Mouse (Mus musculus) CH12.LX (cell line): ENCODE results near the gene Mrpl49. TPM values are rescaled to one million over a fixed set of nuclear protein-coding genes. Genes with fewer than 3 reads are reported as not detected.

Source experiments
- DNase-seq: peaks from one replicate; pipeline ENCODE4 v3.0.0-alpha.2; 2013; ENCODE audit errors: extremely low read depth
- H3K27ac ChIP-seq: 2 replicates; pipeline ENCODE4 v1.5.1; 2012; ENCODE audit warnings: low read depth, mild to moderate bottlenecking, control low read depth, moderate library complexity; ENCODE audit not compliant: insufficient read depth
- H3K27me3 ChIP-seq: replicated peaks from 2 replicates; pipeline ENCODE3; 2012; ENCODE audit warnings: inconsistent platforms
- H3K36me3 ChIP-seq, 2 experiments: replicated peaks in 1 of 2; 2 replicates each; pipeline versions ENCODE3 to v1.6.1; 2012; ENCODE audit warnings: inconsistent platforms in 1 of 2, low read length in 1 of 2, mild to moderate bottlenecking in 1 of 2, mixed read lengths in 1 of 2, moderate library complexity in 1 of 2; ENCODE audit not compliant: control insufficient read depth in 1 of 2, insufficient read depth in 1 of 2
- H3K4me1 ChIP-seq, 2 experiments: 2 replicates each; pipeline ENCODE4 v1.6.1; 2012; ENCODE audit warnings: inconsistent platforms in 1 of 2, moderate library complexity in 1 of 2; ENCODE audit not compliant: insufficient read depth in 2 of 2, control insufficient read depth in 1 of 2
- H3K4me2 ChIP-seq: 2 replicates; pipeline ENCODE4 v1.6.1; 2012; ENCODE audit warnings: low read depth, mild to moderate bottlenecking, control low read depth; ENCODE audit not compliant: poor library complexity, insufficient read depth, severe bottlenecking
- H3K4me3 ChIP-seq, 3 experiments: fragments of 150-350 bp in 1 of 3; sonication (generic) in 1 of 3; replicated peaks in 1 of 3; 2 replicates each; pipeline versions ENCODE3 to v1.5.1; 2011 to 2012; ENCODE audit warnings: low read depth in 2 of 3, low read length in 2 of 3, mild to moderate bottlenecking in 2 of 3, moderate library complexity in 2 of 3, control low read depth in 1 of 3, improper control_type of control experiment in 1 of 3, inconsistent platforms in 1 of 3, mixed read lengths in 1 of 3; ENCODE audit not compliant: poor library complexity in 1 of 3
- H3K79me2 ChIP-seq: replicated peaks from 2 replicates; pipeline ENCODE4 v1.6.1; 2012; ENCODE audit warnings: mild to moderate bottlenecking, moderate library complexity; ENCODE audit not compliant: control insufficient read depth, poor library complexity, insufficient read depth, severe bottlenecking; ENCODE audit errors: extremely low read depth
- H3K9ac ChIP-seq: 2 replicates; pipeline ENCODE4 v1.6.1; 2012; ENCODE audit warnings: low read depth, mild to moderate bottlenecking, control low read depth, moderate library complexity; ENCODE audit not compliant: insufficient read depth
- H3K9me3 ChIP-seq: replicated peaks from 2 replicates; pipeline ENCODE3; 2012; ENCODE audit warnings: low read length, inconsistent platforms, mixed read lengths
- BHLHE40 ChIP-seq: IDR thresholded peaks from 2 replicates; pipeline ENCODE4 v1.6.1; 2011; ENCODE audit warnings: mild to moderate bottlenecking, low read depth, low read length, improper control_type of control experiment
- ELF1 ChIP-seq: IDR thresholded peaks from 2 replicates; pipeline ENCODE4 v1.6.1; 2014; ENCODE audit warnings: low read depth, mild to moderate bottlenecking, inconsistent platforms, low read length, improper control_type of control experiment
- EP300 ChIP-seq: IDR thresholded peaks from 2 replicates; pipeline ENCODE4 v1.6.1; 2011; ENCODE audit warnings: low read length, improper control_type of control experiment
- ETS1 ChIP-seq: conservative IDR thresholded peaks from 2 replicates; pipeline ENCODE4 v1.6.1; 2012; ENCODE audit warnings: low read depth, mild to moderate bottlenecking, inconsistent platforms, low read length, improper control_type of control experiment, moderate library complexity
- HCFC1 ChIP-seq: IDR thresholded peaks from 2 replicates; pipeline ENCODE4 v1.6.1; 2012; ENCODE audit warnings: low read depth, mild to moderate bottlenecking, inconsistent platforms, low read length, improper control_type of control experiment
- IRF4 ChIP-seq: IDR thresholded peaks from 2 replicates; pipeline ENCODE4 v1.6.1; 2014; ENCODE audit warnings: low read depth, mild to moderate bottlenecking, inconsistent platforms, low read length, improper control_type of control experiment
- JUN ChIP-seq: IDR thresholded peaks from 2 replicates; pipeline ENCODE4 v1.6.1; 2011; ENCODE audit warnings: low read depth, mild to moderate bottlenecking, low read length, improper control_type of control experiment, moderate library complexity; ENCODE audit not compliant: insufficient read depth
- KAT2A ChIP-seq: IDR thresholded peaks from 2 replicates; pipeline ENCODE4 v1.6.1; 2012; ENCODE audit warnings: low read length, improper control_type of control experiment, inconsistent platforms; ENCODE audit not compliant: insufficient replicate concordance
- MAFK ChIP-seq: IDR thresholded peaks from 2 replicates; pipeline ENCODE4 v1.6.1; 2011; ENCODE audit warnings: low read length, improper control_type of control experiment; ENCODE audit not compliant: insufficient replicate concordance
- MAX ChIP-seq: IDR thresholded peaks from 2 replicates; pipeline ENCODE4 v1.6.1; 2011; ENCODE audit warnings: low read length, improper control_type of control experiment
- MEF2A ChIP-seq: IDR thresholded peaks from 2 replicates; pipeline ENCODE4 v1.6.1; 2014; ENCODE audit warnings: low read depth, mild to moderate bottlenecking, inconsistent platforms, low read length, improper control_type of control experiment, borderline replicate concordance
- MXI1 ChIP-seq: IDR thresholded peaks from 2 replicates; pipeline ENCODE4 v1.6.1; 2011; ENCODE audit warnings: mild to moderate bottlenecking, low read depth, low read length, improper control_type of control experiment
- NELFE ChIP-seq: IDR thresholded peaks from 2 replicates; pipeline ENCODE4 v1.6.1; 2011; ENCODE audit warnings: low read depth, low read length, improper control_type of control experiment
- PAX5 ChIP-seq: IDR thresholded peaks from 2 replicates; pipeline ENCODE4 v1.6.1; 2012; ENCODE audit warnings: low read length, inconsistent platforms, mixed read lengths
- POLR2A ChIP-seq: IDR thresholded peaks from 2 replicates; pipeline ENCODE4 v1.6.1; 2011; ENCODE audit warnings: low read depth, mild to moderate bottlenecking, improper control_type of control experiment, low read length
- RAD21 ChIP-seq: IDR thresholded peaks from 2 replicates; pipeline ENCODE4 v1.6.1; 2011; ENCODE audit warnings: low read depth, mild to moderate bottlenecking, low read length, improper control_type of control experiment, moderate library complexity
- SIN3A ChIP-seq: IDR thresholded peaks from 2 replicates; pipeline ENCODE4 v1.6.1; 2012; ENCODE audit warnings: low read length, improper control_type of control experiment, inconsistent platforms
- SMC3 ChIP-seq: IDR thresholded peaks from 2 replicates; pipeline ENCODE4 v1.6.1; 2011; ENCODE audit warnings: low read depth, low read length, improper control_type of control experiment
- TBP ChIP-seq: conservative IDR thresholded peaks from 2 replicates; pipeline ENCODE4 v1.6.1; 2011; ENCODE audit warnings: low read depth, low read length, improper control_type of control experiment
- TCF12 ChIP-seq: IDR thresholded peaks from 2 replicates; pipeline ENCODE4 v1.6.1; 2014; ENCODE audit warnings: low read depth, mild to moderate bottlenecking, inconsistent platforms, low read length, improper control_type of control experiment
- UBTF ChIP-seq: IDR thresholded peaks from 2 replicates; pipeline ENCODE4 v1.6.1; 2012; ENCODE audit warnings: low read depth, mild to moderate bottlenecking, inconsistent platforms, low read length, improper control_type of control experiment, moderate library complexity
- USF1 ChIP-seq: IDR thresholded peaks from 2 replicates; pipeline ENCODE4 v1.6.1; 2014; ENCODE audit warnings: low read depth, mild to moderate bottlenecking, inconsistent platforms, low read length, improper control_type of control experiment
- USF2 ChIP-seq: conservative IDR thresholded peaks from 2 replicates; pipeline ENCODE4 v1.6.1; 2011; ENCODE audit warnings: low read depth, low read length, improper control_type of control experiment
- ZC3H11A ChIP-seq: IDR thresholded peaks from 2 replicates; pipeline ENCODE4 v1.6.1; 2012; ENCODE audit warnings: low read depth, mild to moderate bottlenecking, inconsistent platforms, low read length, improper control_type of control experiment
- ZKSCAN1 ChIP-seq: IDR thresholded peaks from 2 replicates; pipeline ENCODE4 v1.6.1; 2012; ENCODE audit warnings: low read depth, inconsistent platforms, low read length, improper control_type of control experiment, borderline replicate concordance
- ZMIZ1 ChIP-seq: IDR thresholded peaks from 2 replicates; pipeline ENCODE4 v1.6.1; 2012; ENCODE audit warnings: low read depth, mild to moderate bottlenecking, inconsistent platforms, low read length, improper control_type of control experiment
- dilution Hi-C: fragments of 300-500 bp; cut with MboI; formaldehyde crosslinking; loops from 2 replicates; pipeline ENCODE4 v1.14.3; 2020; ENCODE audit warnings: low sequenced_read_pairs; ENCODE audit not compliant: extremely low pct_unique_long_range_greater_than_20kb, extremely low pct_ligation_motif_present
- in situ Hi-C: fragments of 300-500 bp; cut with MboI; formaldehyde crosslinking; loops from 3 replicates; pipeline ENCODE4 v1.14.3; 2019; ENCODE audit warnings: low sequenced_read_pairs, low pct_ligation_motif_present, low pct_unique_long_range_greater_than_20kb, mixed read lengths
- polyA plus RNA-seq: library from polyadenylated mRNA; unstranded; fragments of >175 nt; gene quantifications from 2 replicates; pipeline ENCODE4 v1.2.1, GENCODE M21; 2012; ENCODE audit warnings: low read depth; ENCODE audit not compliant: insufficient read length
- total RNA-seq, 2 experiments: library from RNA; depleted of rRNA; stranded (reverse); fragments of 300-350 nt in 1 of 2; fragments of >200 nt in 1 of 2; gene quantifications; 2 replicates each; pipeline ENCODE4 v1.2.3; 2012 to 2014

Gene Mrpl49
- total and polyA plus RNA-seq, 3 experiments: 37.4 to 66.6 (median 59.0) TPM

DNA sequence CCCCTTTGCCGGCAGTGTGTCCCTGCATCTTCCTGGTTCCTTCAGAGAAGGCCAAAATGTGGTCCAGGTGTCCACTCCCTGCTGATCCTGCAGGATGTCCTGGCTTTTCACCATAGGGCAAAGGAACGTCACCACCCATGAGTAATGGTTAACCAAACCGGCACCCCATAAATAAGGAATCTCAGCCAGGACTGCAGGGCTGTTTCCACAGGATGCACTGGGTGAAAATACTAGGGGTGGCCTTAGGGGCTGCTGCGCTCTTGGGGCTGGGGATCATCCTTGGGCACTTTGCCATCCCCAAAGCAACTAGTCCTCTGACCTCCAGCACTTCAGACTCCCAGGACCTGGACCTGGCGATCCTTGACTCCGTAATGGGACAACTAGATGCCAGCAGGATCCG, 48.0 kb upstream of the Mrpl49 start, which contains the start of gene Naaladl1:
Gene Naaladl1, plus strand, starts transcription at position 197 of the 400 bp plus-strand sequence.
- no peak within 1 kb of the TSS for H3K27ac ChIP-seq

DNA sequence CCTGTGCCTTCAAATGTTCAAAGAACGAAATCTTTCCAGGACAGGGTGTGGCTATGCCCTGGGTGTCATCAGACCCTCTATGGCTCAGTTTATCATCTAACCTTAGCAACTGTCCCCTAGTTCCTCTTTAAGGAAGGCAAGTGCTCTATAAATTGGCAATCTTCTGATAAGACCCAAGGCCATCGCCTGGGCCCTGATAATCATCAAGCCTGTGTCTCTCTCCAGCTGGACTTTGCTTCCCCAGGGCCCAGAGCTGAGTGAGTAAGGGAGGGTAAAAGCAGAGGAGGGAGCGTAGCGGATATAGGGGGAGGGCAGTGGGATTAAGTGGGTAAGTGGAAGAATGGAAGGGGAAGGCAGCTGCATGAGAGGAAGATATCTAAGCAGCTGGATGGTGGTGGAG, 46.9 kb upstream of the Mrpl49 start:
- Histone ChIP-seq H3K4me1 (peaks cover 0 to 7% of the 10 kb centered on the region in 2 experiments; a peak in 2 of 4 replicates), H3K4me3 (no peak overlapping the region)
- TF ChIP-seq POLR2A (no peak), BHLHE40 (no peak), ZC3H11A (no peak), SMC3 (no peak), ELF1 (no peak), JUN (no peak), RAD21 (no peak), NELFE (no peak), ZMIZ1 (no peak), HCFC1 (no peak), TBP (no peak), MXI1 (no peak), MEF2A (no peak), MAX (no peak), EP300 (no peak), PAX5 (no peak)

More for the DNA sequence above, 48.0 kb upstream of the Mrpl49 start, which contains the start of gene Naaladl1:
- Histone ChIP-seq H3K4me1 (peaks cover 0 to 7% of the 10 kb centered on the region in 2 experiments; a peak in 2 of 4 replicates), H3K27me3 (no peaks in the 10 kb centered on the region), H3K9me3 (no peaks in the 10 kb centered on the region), H3K36me3 (peaks cover 0 to 33% of the 10 kb centered on the region in 2 experiments), H3K4me3 (no peak within 1 kb of the TSS)
- in situ Hi-C loops: no loop called here
- TF ChIP-seq TBP: no peak
- TF ChIP-seq PAX5: no peak
- no peak for TF ChIP-seq ZKSCAN1
- TF ChIP-seq SIN3A: no peak
- TF ChIP-seq TCF12: no peak
- no peak for TF ChIP-seq ETS1
- no peak for TF ChIP-seq IRF4
- no peak for TF ChIP-seq MAFK
- TF ChIP-seq KAT2A: no peak
- no peak for TF ChIP-seq UBTF
- TF ChIP-seq USF1: no peak
- no peak for TF ChIP-seq USF2
- TF ChIP-seq, all 38 proteins: peak for 0
- DNase-seq: no peak
- H3K4me2 ChIP-seq: no peak within 1 kb of the TSS
- dilution Hi-C loops: no loop called here
- H3K79me2 ChIP-seq: no peaks in the 10 kb centered on the region
- no peak within 1 kb of the TSS for H3K9ac ChIP-seq

More for the DNA sequence above, 46.9 kb upstream of the Mrpl49 start:
- Histone ChIP-seq H3K9ac (no peak overlapping the region), H3K27me3 (no peaks in the 10 kb centered on the region), H3K9me3 (no peaks in the 10 kb centered on the region), H3K79me2 (no peaks in the 10 kb centered on the region), H3K27ac (no peak overlapping the region), H3K4me2 (no peak overlapping the region), H3K36me3 (peaks cover 0 to 41% of the 10 kb centered on the region in 2 experiments)
- no peak for DNase-seq
- dilution Hi-C loops: no loop called here
- in situ Hi-C loops: no loop called here
